Mouse (Mus musculus) left cerebral cortex, adult 9 months (tissue): ENCODE measurements around the gene Glis1.
"Not testable (repeated sequence)": the region's sequence is repeated elsewhere in the genome, so short reads cannot be mapped to it uniquely, and the experiment has no call there.

Source experiments
- DNase-seq, 2 experiments: peaks; one replicate each; pipeline ENCODE4 v3.0.0; 2022; ENCODE audit warnings: low spot score in 2 of 2

The Glis1 gene

DNA sequence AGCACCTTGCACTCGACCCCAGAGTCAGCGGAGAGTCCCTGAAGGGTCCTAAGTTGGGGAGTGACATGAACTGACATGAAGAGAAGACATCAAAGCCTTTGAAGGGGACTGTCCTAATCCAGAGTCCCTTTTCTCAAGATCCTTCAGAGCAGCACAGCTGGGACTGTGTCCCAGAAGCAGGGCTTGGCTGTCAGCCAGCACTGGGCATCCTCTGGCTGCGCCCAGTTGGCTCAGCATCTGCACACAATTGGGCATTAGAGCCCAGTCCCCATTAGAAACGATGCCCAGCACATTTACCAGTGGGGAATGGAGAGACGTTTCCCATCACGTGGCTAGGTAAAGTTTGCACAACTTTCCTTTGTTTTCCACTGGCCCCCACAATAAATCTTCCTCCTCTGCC, 142.4 kb downstream of the Glis1 start:
- peak in 1 of 2 experiments; percentile 28 for DNase-seq

DNA sequence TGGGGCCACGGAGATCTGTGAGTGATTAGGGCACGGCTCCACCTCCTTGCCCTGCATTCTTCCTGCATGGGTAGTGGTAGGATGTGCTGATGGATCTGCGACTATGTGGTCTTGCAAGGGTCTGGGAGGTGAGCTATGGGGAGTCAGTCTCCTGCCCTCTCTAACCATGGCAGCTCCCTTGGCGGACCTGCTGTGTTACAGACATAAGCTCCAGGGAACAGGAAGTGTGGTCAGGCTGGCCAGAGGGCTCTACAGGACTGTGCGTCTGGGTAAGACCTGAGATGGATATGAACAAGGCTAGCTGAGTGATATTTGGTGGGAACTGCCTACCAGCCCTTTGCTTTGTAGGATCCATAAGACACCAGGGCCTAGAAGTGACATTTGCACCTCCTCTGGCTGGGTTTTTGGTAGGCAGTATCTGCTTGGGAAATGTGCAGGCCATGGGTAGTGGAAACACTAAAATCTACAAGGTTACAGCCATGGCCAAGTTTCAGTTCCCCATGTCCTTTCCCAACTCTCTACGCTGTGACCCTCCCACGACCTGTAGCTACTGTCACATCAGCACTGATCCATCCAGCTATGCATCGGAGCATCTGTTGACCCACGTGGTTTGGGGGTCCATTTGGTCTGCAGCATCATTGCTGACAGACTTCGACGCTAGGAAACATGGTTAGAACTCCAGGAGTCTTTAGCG, 142.9 kb downstream of the Glis1 start:
- DNase-seq, result no peak

DNA sequence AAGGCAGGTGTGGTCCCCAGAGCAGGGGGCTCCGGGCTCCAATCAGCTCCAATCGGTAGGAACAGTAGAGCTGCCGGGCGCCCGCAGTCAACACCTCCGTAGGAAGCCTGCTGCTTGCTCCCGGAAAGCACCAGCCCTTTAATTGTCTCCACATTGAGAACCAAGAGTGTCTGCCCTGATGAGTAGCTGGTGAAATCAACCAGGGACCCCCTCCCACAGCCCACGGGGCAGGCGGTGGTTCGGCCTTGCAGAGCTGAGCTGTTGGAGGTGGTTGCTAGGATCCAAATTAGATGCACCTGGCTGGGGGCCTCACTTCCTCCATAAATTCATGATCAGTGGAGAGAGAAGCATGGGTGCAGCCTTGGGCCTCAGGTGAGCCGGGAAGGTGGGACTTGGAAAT, 146.5 kb downstream of the Glis1 start:
- no peak for DNase-seq

DNA sequence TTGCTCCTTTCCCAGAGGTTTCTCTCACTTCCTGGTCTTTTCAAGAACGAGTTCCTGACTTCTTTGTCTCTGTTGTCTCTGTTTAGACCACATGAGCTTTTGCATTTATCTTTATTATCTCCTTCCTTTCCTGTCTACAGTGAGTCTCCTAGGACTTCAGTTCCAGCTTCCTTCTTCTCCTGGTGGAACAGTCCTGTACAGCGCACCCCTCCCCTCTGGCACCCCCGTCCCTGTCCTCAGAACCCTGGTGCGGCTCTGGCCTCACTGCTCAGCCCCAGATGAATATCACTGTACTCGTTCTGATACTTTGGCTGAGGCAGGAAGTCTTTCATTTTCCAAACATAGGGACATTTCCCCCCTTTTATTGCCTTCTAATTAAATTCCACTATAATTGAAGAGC, 152.0 kb downstream of the Glis1 start:
- no peak for DNase-seq

DNA sequence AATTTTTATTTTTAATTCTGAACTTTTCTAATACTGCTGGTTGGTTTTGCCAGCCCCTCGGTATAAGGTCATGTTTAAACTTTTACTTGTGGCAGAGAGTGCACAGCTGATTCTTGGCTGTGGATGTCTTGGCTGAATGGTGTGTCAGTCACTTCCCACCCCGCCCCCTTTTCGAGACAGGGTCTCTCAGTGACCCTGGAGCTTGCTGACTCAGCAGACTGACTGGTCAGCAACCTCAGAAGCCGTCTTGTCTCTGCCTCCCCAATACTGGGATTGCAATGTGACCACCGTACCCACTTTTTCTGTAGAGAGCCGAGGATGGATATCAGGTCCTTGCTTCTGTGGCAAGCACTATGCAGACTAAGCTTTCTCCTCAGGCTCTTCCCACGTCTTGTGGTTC, 154.2 kb downstream of the Glis1 start:
- DNase-seq, result no peak

DNA sequence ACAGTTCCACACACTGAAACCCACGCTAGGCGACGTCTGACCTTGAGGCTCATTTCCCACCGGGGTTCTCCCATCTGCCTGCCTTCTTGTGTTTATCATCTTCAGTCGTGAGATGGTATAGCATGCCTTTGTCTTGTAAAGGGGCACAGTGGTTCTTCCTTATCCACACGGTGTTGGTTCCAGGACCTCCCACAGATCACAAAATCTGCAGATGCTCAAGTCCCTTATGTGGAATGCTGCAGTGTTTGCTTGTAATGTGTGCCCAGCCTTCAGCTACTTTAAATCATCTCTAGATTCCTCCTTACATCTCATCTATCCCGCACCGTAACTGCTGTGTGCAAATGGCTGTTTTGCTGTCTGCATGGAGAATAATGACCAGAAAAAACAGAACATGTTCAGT, 154.7 kb downstream of the Glis1 start:
- no peak for DNase-seq

DNA sequence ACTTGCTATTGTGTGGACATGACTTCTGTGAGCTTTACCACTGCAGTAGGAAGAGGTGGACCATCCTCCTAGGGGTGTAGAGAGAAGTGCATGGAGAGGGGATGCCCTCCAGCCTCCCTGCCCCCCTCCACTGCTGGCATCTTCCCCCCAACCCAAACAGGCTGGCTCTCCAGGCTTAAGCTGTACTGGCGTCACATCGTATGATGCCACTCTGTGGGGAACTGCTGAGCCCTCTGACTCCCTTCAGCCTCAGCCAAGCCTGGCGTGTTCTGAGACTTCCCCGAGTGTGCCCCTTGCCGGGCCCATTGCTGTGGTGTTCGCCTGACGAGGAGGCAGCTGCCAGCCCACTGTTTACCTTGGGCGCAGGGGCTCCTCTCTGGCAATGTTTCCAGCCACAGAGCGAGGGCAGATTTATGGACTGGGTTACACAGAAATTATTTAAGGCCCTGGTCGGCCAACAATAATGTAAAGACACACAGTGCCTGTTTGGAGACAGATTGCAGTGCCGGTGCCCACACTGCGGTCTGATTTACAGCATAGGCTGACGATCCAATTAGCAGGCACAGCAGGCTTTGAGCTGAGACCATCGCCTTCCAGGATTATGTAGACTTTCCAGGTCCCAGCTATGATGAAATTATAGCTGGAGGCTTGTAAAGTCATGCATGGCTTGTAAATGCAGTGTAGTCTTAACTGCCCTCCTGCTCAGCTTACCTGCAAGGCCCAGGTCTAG, 156.6 kb downstream of the Glis1 start:
- DNase-seq, result no peak

DNA sequence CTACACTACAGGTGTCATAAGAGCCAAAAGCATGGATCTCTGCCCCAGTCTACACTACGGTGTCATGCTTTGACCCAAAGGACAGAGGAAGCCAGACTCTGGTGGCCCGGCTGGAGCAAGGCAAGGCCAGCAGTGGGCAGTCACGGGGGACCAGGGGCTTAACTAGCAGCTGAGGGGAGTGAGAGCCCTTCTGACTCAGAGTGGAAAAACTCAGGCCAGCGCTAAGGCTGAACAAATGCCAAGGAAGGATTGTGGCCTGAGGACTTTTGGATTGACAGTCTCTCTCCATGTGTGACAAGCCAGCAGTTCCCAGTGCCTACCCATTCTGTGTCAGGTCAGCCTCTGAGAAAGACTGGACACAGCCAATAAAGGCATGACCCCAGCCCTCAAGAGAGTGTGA, 159.0 kb downstream of the Glis1 start:
- no peak for DNase-seq

DNA sequence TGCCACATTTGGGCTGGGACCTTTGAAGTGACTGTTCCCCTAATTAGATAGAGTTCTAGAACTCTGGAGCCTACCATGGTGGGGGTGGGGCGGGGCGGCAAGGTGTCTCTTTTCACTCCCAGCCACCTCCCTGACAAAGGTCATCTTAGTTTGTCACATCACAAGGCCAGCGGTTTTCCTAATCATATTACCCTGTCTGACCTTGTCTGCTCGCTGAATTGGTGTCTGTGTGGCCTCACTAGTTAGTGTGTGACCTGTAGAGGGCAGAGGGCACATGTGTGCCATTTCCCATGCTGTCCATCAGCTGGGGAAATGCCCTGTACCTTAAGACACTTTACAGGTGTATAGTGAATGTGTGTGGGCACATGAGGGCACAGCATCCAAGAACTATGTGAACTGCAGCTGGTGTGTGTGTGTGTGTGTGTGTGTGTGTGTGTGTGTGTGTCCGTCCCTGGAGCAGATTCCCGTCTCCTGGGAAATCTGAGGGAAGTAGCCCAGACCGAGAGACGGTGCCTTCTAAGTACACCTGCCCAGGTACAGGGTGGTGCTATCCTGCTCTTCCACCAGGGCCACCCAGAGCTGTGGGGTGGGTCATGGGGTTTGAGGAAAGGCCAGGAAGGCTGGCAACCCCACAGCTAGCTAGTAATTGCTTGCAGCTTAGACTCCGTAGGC, 163.0 kb downstream of the Glis1 start:
- DNase-seq, result no peak

DNA sequence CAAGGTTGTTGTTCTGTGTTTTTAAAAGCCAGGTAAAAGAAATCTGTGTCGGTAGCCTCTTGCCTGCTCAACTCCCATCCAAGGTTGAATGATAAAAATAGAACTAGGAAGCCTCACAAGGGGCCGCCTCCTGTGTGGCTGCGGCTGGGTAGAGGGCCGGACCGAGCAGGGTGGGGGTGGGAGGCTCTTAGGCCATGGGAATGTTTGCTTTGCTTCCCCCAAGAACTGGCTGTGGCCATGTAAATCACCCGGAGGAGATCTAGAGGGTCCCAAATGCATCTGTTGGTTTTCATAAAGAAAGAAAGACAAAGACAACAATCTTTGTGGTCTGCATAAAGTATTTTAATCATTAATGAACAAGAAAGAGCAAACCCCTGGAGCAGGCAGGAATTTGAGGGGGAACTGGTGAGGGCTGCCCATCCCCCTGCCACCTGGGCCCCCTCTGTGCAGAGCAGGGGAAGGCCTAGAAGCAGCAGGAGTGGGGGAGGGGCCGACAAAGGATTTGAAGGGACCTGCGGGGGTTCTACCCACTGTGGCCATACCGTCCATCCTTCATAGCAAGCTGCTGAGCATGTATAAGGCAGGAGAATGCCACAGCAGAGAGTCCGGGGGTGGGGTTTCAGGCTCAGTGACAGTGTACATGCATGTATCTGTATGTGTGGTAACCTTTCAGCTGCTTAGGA, 163.6 kb downstream of the Glis1 start:
- DNase-seq, result no peak

DNA sequence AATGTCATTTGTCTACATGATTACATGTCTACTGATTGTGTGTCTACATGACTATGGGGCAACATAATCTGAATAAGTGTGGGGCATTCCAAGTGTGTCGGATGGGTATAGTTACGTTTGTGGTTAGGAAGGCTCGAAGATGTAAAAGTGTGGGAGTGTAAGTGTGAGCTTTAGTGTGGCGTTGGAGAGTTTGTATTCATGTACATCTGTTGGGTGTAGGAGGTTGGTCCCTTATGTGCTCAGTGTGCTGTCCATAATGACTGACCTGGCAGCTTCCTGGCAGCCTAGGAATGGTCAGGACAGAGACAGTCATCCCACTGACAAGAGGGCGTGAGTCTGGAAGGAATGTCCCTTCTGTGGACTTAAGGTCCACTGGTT, 164.2 kb downstream of the Glis1 start:
- DNase-seq, result not testable (repeated sequence)

DNA sequence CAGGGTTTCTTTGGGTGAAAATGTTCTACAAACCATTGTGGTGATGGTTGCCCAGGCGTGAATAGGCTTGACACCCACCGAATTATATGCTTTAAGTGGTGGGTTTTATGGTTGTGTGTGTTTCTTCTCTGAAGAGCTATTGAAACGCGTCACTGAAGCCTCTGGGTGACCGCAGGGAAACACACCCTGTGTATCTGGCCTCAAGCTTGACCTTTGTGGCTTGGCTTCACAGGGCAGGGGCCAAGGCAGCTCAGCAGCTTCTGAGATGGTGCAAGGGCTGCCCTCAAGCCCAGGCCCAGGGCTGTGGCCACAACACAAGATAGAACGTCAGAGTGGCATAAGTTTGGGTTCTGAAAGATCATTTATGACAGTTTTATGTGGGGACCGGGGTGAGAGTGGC, 167.9 kb downstream of the Glis1 start:
- DNase-seq, result no peak

DNA sequence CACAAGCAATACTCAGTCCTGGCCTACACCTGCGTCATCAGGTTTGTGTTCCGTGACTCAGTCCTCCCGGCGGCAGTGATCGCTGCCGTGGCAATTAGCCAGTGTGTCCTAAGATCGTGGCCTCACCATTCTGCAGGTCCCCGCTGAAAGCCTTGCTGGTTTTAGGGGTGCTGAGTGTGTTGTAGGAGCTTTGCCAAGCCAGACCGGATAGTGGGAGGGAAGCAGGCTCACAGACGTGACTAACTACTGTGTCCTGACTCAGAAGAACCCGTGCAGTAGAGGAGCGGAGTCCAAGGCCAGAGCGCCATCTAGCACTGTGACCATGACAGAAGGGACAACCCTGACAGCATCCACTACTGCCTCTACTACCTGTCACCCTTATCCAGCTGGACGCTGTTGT, 168.4 kb downstream of the Glis1 start:
- DNase-seq, result peak in 1 of 2 experiments; percentile 38

DNA sequence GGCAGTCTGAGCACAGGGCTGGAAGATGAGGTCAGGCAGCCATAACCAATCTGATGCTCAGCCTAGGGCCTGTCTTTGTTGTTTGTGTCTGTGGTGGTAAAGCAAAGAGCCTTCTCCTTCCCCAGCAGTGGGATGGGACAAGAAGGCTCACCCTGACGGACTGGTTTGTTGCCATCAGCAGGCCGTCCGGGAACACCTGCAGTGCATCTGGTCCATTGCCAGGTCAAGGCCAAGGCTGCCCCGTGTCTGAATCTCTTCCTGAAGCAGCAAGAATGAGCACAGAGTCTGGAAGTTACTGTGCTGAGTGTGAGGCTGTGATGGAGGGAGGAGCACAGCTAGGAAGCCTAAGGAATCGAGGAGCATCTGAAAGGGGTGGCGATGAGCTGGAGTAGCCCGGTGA, 168.8 kb downstream of the Glis1 start:
- DNase-seq, result no peak

DNA sequence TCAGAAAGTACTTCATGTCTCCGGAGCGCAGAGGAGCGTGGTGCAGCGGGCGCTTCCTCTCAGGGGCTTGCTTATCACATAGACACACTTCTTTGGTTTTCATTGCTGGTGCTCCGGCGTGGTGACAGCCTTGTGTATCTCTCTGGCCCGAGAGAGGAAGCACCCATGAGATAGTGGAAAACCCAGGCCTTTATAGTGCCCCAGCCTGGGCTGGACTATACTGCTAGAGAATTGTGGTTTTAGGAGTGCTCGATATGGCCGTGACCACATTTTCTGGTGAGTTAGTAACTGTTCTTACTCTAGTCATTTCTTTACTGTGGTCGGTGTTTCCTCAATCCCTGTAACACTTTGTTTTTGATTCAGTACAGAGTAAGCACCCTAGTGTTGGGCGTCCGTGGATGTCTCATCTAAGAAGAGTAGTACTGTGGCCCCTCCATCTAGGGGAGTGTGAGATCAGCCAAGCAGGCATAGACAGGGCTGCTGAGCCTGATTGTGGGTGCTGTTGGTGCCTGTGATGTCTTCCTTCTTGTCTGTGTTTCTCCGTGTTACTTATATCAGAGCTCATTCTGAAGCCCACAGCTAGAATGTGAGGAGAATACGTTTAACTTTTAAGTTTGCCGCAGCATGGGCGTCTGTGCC, 171.7 kb downstream of the Glis1 start:
- no peak for DNase-seq

DNA sequence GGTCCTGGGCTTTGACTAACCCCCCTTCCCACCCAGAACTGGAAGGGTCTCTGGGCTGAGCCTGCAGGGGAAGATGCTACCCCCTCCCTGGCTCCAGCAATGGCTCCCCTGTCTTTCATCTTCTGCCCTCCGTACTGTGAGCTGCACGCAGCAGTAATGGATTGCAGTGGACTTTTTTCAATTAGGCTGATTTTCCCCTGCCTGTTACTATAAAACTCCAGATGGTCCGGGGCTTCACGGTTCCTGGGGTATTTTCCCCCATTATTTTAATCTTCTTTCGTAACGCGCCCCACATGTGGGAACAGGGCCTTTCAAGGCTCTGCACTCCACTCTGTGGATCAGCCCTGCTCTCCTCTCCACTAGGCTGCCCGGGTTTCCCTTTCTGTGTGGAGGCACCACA, 175.4 kb downstream of the Glis1 start:
- DNase-seq, result no peak

DNA sequence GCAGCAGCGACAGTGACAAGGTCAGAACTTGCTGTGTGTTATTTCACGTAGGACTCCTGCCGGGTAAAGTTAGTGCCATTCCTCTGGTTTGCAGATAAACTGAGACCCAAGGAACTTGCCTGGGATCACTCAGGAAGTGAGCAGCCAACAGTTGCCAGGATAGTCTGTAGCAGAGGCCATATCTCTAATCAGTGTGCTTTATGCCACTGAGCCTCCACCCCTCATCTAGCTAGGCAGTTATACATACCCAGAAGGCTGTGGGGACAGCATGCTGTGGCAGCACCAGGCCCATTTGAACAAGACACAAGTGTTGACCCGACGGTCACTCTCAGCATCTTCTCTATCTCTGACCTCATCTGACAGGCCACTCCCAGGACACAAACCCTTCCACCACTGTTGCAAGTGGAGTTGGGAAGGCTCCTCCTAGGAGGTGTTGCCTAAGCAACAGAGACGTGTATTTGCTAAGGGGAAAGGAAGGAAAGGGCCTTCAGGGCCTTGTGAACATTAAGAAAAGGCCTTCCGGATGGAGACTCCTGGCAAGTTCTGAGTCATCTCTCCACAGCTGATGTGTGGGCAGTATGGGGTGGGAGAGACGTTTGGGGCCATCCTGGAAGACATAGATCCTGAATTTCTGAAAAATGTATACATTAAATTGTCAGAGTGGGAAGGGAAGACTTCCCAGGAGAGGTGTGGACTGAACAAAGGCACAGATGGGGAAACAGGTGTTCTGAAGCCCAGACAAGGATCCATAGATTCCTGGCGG, 177.7 kb downstream of the Glis1 start:
- DNase-seq, result peak; percentile 25 to 64

DNA sequence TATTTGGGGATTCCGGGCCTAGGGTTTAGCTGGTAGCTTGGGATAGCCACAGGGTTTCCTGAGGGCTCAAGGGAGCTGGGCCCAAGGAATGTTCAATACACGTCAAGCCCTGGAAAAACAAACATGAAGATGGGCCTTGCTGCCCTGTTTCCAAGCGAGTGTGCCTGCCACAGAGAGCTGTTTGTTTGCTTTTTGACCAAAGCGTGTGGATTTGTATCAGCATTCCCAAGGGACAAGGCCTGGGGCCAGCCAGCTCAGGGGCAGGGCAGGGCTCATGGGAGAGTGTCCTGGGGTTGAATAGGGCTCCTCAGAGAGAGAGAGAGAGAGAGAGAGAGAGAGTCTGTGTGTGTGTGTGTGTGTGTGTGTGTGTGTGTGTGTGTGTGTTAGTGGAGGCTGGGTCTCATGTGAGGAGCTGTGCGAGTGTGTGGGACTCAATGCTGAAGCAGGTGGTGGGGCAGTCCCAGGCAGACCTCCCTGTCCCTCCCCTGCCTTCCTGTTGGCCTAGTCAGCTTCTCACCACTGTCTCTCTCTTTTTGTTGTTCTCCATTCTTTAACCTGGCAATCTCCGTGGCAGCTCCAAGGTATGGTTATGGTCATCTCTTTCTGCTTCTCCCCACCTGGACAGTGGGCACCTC, 183.3 kb downstream of the Glis1 start:
- no peak for DNase-seq

DNA sequence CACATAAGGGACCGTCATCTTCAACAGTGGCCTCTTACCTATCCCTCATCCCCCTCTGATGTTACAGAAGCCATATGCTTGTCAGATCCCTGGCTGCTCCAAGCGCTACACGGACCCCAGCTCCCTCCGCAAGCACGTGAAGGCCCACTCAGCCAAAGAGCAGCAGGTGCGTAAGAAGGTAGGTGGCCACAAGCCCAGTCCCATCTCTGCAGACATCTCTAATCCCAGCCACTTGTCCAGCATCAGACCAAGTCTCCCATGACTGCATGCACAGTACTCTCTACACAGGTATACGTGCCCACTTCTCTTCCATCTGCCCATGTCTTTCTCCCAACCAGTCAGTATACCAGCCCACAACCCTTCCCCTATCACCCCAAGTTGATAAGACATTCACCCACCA, 185.1 kb downstream of the Glis1 start:
- no peak for DNase-seq

DNA sequence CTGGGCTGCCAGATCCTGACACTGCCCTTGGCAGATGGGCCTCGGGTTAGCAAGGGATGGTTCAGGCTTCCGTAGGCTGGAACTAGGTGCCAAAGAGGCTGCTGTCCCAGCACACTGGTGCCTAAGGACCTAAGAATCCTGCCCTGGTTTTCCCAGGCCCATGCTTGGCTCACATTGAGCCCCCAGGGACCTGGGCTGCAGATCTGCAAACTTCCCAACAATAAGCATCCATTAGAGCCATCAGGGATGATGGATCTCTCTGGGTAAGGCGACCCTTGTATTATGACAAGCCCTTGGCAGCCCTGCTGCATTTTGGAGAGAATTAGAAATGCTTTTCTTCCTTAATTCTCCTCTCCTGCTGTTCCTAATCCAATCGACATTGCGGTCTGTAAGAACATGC, 187.0 kb downstream of the Glis1 start:
- DNase-seq, result no peak

DNA sequence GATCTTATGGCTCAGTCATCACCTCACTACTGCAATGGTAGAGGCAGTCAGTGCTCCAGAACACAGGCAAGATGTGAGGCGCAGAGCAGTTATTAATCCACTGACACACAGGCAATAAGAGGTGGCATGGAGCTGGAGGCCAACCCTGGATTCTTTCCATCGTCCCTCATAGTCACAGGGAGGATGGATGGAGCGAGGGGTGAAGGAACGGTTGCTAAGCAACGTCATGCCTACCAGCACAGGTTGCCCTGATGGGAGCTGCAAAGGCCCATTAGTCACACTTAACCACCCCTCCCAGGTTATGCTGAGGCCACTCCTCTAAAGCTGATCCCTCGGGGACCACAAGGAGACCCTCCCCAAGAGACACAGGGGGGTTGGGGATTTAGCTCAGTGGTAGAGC, 187.9 kb downstream of the Glis1 start:
- no peak for DNase-seq
